Mouse (Mus musculus): ENCODE data around the gene Hhip. TPM values are rescaled to one million over a fixed set of nuclear protein-coding genes. Genes with fewer than 3 reads are reported as not detected.
"Not testable (repeated sequence)": the region's sequence is repeated elsewhere in the genome, so short reads cannot be mapped to it uniquely, and the experiment has no call there.

Gene Hhip
- polyA plus RNA-seq, 1 experiment from 2014 or later = 3.1 TPM

DNA sequence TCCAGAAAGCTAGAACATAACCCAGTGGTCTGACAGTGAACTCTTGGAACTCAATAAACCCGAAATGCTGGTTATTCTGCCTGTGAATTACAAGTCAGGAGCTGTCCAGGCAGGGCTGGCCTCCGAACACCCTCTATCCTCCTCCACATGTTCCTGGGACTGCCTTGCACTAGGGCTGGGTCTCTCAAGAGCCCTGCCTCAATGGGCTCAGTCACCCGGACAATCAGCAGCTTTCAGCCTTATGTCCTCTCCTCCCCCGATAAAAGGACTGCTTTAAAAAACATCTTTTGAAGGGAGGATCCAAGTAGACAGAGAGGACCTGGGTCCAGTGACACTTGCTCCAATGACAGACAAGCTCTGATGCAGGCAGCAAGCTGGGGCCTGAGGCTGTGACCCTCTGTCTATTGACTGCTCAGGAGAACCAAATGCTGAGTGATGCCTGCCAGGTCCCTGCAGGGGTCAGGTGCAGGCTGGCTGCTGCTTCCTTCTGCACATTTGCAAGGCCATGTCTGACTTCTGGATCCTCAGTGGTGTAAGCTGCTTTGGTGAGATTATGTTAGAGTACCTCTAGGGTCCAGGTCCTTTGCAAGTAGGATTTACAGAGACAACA is 20.1 kb downstream of the Hhip start:
- H3K9me3 ChIP-seq = no peaks in the 10 kb centered on the region
- ATAC-seq (ENCODE audit: low FRiP score, low read depth) = no peak
- H3K27ac ChIP-seq (replicated peaks) = no peak overlapping the region
- no peaks in the 10 kb centered on the region for H3K27me3 ChIP-seq
- no peak overlapping the region for H3K9ac ChIP-seq
- H3K4me1 ChIP-seq (replicated peaks) = no peaks in the 10 kb centered on the region
- H3K4me2 ChIP-seq = no peak overlapping the region
- 10% methylated on average over 4 of the region's 4 CpGs for whole genome bisulfite sequencing
- H3K4me3 ChIP-seq = no peak overlapping the region
- H3K36me3 ChIP-seq = no peaks in the 10 kb centered on the region

- Histone ChIP-seq H3K4me3 (no peak overlapping the region), H3K4me2 (no peak overlapping the region), H3K27me3 (no peaks in the 10 kb centered on the region), H3K36me3 (no peaks in the 10 kb centered on the region), H3K9me3 (no peaks in the 10 kb centered on the region), H3K4me1 (replicated peaks) (0 out of 2 replicates have a peak, but pooled peaks cover 4% of the 10 kb centered on the region), H3K9ac (no peak overlapping the region), H3K27ac (replicated peaks) (no peak overlapping the region)
- 58% methylated on average over 3 of the region's 3 CpGs for WGBS
- ATAC-seq (ENCODE audit: low FRiP score, low read depth) = no peak
These were observed 25.2 kb downstream of the Hhip start for GRCm38 (mm10) chr8:80032604-80033003.

- H3K4me3 ChIP-seq = no peak overlapping the region
- H3K27ac ChIP-seq (replicated peaks) = no peak overlapping the region
- no peaks in the 10 kb centered on the region for H3K27me3 ChIP-seq
- 0 out of 2 replicates have a peak, but pooled peaks cover 4% of the 10 kb centered on the region for H3K4me1 ChIP-seq (replicated peaks)
- ATAC-seq (ENCODE audit: low FRiP score, low read depth) = no peak
- no peak overlapping the region for H3K9ac ChIP-seq
- no peaks in the 10 kb centered on the region for H3K9me3 ChIP-seq
- WGBS = 50% methylated on average over 15 of the region's 15 CpGs
- no peak overlapping the region for H3K4me2 ChIP-seq
- no peaks in the 10 kb centered on the region for H3K36me3 ChIP-seq
These were observed 26.2 kb downstream of the Hhip start for GRCm38 (mm10) chr8:80031330-80032293.

- no peak for ATAC-seq (ENCODE audit: low FRiP score, low read depth)
- no peaks in the 10 kb centered on the region for H3K36me3 ChIP-seq
- no peak overlapping the region for H3K4me3 ChIP-seq
- 82% methylated on average over 6 of the region's 6 CpGs for WGBS
- no peak overlapping the region for H3K9ac ChIP-seq
- H3K27me3 ChIP-seq = no peaks in the 10 kb centered on the region
- H3K4me2 ChIP-seq = no peak overlapping the region
- 0 out of 2 replicates have a peak, but pooled peaks cover 4% of the 10 kb centered on the region for H3K4me1 ChIP-seq (replicated peaks)
- no peaks in the 10 kb centered on the region for H3K9me3 ChIP-seq
- H3K27ac ChIP-seq (replicated peaks) = no peak overlapping the region
These were observed 28.2 kb downstream of the Hhip start for GRCm38 (mm10) chr8:80029631-80030030.

- Histone ChIP-seq H3K27me3 (no peaks in the 10 kb centered on the region), H3K27ac (replicated peaks) (no peak overlapping the region), H3K4me2 (no peak overlapping the region), H3K36me3 (no peaks in the 10 kb centered on the region), H3K9ac (no peak overlapping the region), H3K4me3 (no peak overlapping the region), H3K9me3 (no peaks in the 10 kb centered on the region), H3K4me1 (replicated peaks) (no peaks in the 10 kb centered on the region)
- 95% methylated on average over 5 of the region's 5 CpGs for WGBS
- no peak for ATAC-seq (ENCODE audit: low FRiP score, low read depth)
These were observed 37.3 kb downstream of the Hhip start for GRCm38 (mm10) chr8:80020469-80020868.

DNA sequence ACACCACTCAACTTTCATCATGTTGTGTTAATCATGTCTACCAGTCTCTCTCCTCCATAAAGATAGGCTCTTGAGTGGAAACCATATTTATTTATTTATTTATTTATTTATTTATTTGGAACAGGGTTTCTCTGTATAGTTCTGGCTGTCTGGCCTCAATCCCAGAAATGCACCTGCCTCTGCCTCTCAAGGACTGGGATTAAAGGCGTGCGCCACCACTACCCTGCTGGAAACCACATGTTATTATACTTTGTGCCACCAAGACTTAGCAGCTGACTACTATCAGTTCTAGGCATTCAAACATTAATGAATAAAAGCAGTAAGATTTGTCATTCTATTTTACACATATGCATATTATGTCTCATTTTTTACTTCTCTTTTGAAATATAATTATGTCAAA is 42.0 kb downstream of the Hhip start:
- Histone ChIP-seq H3K9me3 (no peaks in the 10 kb centered on the region), H3K36me3 (no peaks in the 10 kb centered on the region), H3K4me2 (no peak overlapping the region), H3K27me3 (no peaks in the 10 kb centered on the region), H3K4me3 (no peak overlapping the region), H3K9ac (no peak overlapping the region), H3K4me1 (replicated peaks) (no peaks in the 10 kb centered on the region), H3K27ac (replicated peaks) (no peak overlapping the region)
- no peak for ATAC-seq (ENCODE audit: low FRiP score, low read depth)
- 88% methylated on average over 2 of the region's 2 CpGs for WGBS

DNA sequence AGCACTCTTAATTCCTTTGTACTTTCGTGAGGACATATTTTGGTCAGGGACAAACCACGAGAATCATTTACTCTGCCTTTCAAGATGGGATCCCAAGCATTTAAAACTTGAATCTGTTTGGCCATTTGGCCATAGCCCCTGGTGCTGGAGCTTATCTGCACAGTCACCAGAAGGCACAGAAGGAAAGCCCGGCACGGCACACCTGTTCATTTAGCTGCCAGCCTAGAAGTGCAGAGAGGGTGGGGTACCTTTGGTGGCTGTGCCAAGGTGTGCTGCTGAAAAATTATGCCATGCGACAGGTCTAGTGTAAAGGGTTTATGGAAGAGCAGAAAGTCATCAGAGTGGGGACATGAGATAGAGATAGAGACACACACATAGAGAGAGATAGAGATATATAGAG is 53.4 kb downstream of the Hhip start:
- no peak overlapping the region for H3K4me3 ChIP-seq
- 91% methylated on average over 5 of the region's 5 CpGs for WGBS
- ATAC-seq (ENCODE audit: low FRiP score, low read depth) = no peak
- no peak overlapping the region for H3K27ac ChIP-seq (replicated peaks)
- H3K9ac ChIP-seq = no peak overlapping the region
- no peak overlapping the region for H3K4me2 ChIP-seq
- H3K9me3 ChIP-seq = no peaks in the 10 kb centered on the region
- H3K36me3 ChIP-seq = no peaks in the 10 kb centered on the region
- no peaks in the 10 kb centered on the region for H3K27me3 ChIP-seq
- H3K4me1 ChIP-seq (replicated peaks) = no peaks in the 10 kb centered on the region

GRCm38 (mm10) chr8:80002313-80002712 is 55.5 kb downstream of the Hhip start:
- H3K9ac ChIP-seq = no peak overlapping the region
- 94% methylated on average over 5 of the region's 5 CpGs for WGBS
- no peak for ATAC-seq (ENCODE audit: low FRiP score, low read depth)
- H3K4me2 ChIP-seq = no peak overlapping the region
- no peaks in the 10 kb centered on the region for H3K27me3 ChIP-seq
- H3K4me1 ChIP-seq (replicated peaks) = no peaks in the 10 kb centered on the region
- no peak overlapping the region for H3K4me3 ChIP-seq
- no peak overlapping the region for H3K27ac ChIP-seq (replicated peaks)
- H3K36me3 ChIP-seq = no peaks in the 10 kb centered on the region
- no peaks in the 10 kb centered on the region for H3K9me3 ChIP-seq

DNA sequence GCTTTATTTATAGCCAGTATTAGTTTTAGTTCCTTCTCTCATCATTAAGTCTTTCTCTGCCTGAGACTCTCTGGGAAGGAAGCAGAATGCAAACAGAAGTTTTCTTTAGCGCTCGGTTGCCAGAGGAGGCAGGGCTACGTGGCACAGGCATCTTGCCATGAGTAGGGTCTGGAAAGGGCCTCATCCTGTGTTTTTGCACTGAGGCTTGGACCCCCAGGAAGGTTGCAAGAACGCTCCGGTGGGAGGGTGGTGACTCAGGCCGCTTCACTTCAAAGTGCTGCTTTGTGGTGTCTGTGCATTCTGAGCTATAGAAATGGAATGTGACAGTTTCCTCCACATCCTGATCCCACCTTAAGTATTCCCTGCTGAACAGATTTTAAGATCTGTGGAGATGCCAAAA is 62.7 kb downstream of the Hhip start:
- no peak for ATAC-seq (ENCODE audit: low FRiP score, low read depth)
- H3K4me3 ChIP-seq = no peak overlapping the region
- H3K36me3 ChIP-seq = no peaks in the 10 kb centered on the region
- no peak overlapping the region for H3K27ac ChIP-seq (replicated peaks)
- no peaks in the 10 kb centered on the region for H3K9me3 ChIP-seq
- no peaks in the 10 kb centered on the region for H3K27me3 ChIP-seq
- no peak overlapping the region for H3K4me2 ChIP-seq
- no peak overlapping the region for H3K9ac ChIP-seq
- 0 out of 2 replicates have a peak, but pooled peaks cover 4% of the 10 kb centered on the region for H3K4me1 ChIP-seq (replicated peaks)
- 51% methylated on average over 6 of the region's 6 CpGs for WGBS

- 76% methylated on average over 1 of the region's 1 CpGs for whole genome bisulfite sequencing
- ATAC-seq (ENCODE audit: low FRiP score, low read depth) = no peak
- H3K4me1 ChIP-seq (replicated peaks) = 0 out of 2 replicates have a peak, but pooled peaks cover 4% of the 10 kb centered on the region
- no peaks in the 10 kb centered on the region for H3K9me3 ChIP-seq
- no peak overlapping the region for H3K27ac ChIP-seq (replicated peaks)
- no peaks in the 10 kb centered on the region for H3K36me3 ChIP-seq
- H3K4me2 ChIP-seq = no peak overlapping the region
- H3K4me3 ChIP-seq = no peak overlapping the region
- no peaks in the 10 kb centered on the region for H3K27me3 ChIP-seq
- H3K9ac ChIP-seq = no peak overlapping the region
These were observed 64.3 kb downstream of the Hhip start for GRCm38 (mm10) chr8:79993507-79993906.

DNA sequence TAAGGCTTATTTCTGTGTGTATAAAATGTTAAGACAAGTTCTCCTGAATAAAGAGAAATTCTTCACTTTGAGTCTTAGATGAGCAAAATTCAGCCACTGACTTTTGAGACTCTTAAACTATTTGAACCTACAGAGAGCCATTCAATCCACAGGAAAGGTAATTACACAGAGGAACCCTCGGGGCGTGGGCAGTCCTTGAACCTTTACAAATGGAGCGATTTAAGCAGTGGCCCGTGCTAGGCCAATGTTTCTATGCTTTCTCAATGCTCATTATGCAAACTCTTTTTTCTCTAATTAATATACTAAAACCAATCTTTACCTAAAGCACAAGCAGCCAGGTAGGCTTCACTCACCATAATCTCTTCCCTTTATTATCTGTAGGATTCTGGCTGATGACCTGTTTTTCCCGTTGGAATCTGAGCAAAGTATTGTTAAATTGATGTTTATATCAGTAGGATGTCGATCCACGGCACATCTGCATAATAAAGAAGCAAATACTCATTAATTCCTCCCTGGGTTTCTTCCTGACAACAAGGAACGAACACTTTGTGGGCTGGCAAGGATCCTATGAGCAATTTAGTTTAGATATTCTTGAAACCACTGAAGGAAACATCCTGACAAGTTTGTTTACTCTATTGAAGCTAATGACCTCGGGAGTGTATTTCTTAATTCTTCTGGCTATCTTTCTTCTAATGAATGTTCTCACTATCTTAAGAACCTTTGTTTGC is 65.5 kb downstream of the Hhip start:
- Histone ChIP-seq H3K4me3 (no peak overlapping the region), H3K9ac (no peak overlapping the region), H3K36me3 (no peaks in the 10 kb centered on the region), H3K4me1 (replicated peaks) (0 out of 2 replicates have a peak, but pooled peaks cover 4% of the 10 kb centered on the region), H3K27ac (replicated peaks) (no peak overlapping the region), H3K27me3 (no peaks in the 10 kb centered on the region), H3K4me2 (no peak overlapping the region), H3K9me3 (no peaks in the 10 kb centered on the region)
- no peak for ATAC-seq (ENCODE audit: low FRiP score, low read depth)
- 35% methylated on average over 9 of the region's 9 CpGs for WGBS

- not testable (repeated sequence) for H3K9ac ChIP-seq; H3K4me3 ChIP-seq; H3K27me3 ChIP-seq; H3K4me2 ChIP-seq; H3K4me1 ChIP-seq (replicated peaks); H3K27ac ChIP-seq (replicated peaks); ATAC-seq (ENCODE audit: low FRiP score, low read depth); H3K9me3 ChIP-seq; H3K36me3 ChIP-seq
- 68% methylated on average over 1 of the region's 2 CpGs for WGBS
These were observed 66.4 kb downstream of the Hhip start for GRCm38 (mm10) chr8:79991420-79991819.
